Mouse (Mus musculus) limb, embryonic 14.5 days (tissue): Measurements from ENCODE around the gene Acad10. TPM values are rescaled to one million over a fixed set of nuclear protein-coding genes. Genes with fewer than 3 reads are reported as not detected.

Experiments
- ATAC-seq: fragments of 200-750 bp; cut with Nextera tagmentation; 2 replicates; pipeline ENCODE4 v1.8.0; 2017; ENCODE audit warnings: low read depth, moderate number of reproducible peaks, moderate TSS enrichment; ENCODE audit not compliant: low FRiP score
- DNase-seq: peaks from one replicate; pipeline ENCODE4 v3.0.0-alpha.2; 2015; ENCODE audit warnings: low spot score
- H3K27ac ChIP-seq: fragments of 300-500 bp; sonication (generic); replicated peaks from 2 replicates; pipeline ENCODE4 v1.5.1; 2014; ENCODE audit warnings: low read depth, mild to moderate bottlenecking, low read length, moderate library complexity, mixed read lengths
- H3K27me3 ChIP-seq: fragments of 300-500 bp; sonication (generic); 2 replicates; pipeline ENCODE4 v1.6.1; 2014; ENCODE audit warnings: low read length, mixed read lengths; ENCODE audit not compliant: control insufficient read depth, insufficient read depth
- H3K36me3 ChIP-seq: fragments of 300-500 bp; sonication (generic); 2 replicates; pipeline ENCODE4 v1.6.1; 2014; ENCODE audit warnings: mild to moderate bottlenecking, low read length, moderate library complexity, mixed read lengths; ENCODE audit not compliant: control insufficient read depth, insufficient read depth
- H3K4me1 ChIP-seq: fragments of 300-500 bp; sonication (generic); 2 replicates; pipeline ENCODE4 v1.6.1; 2014; ENCODE audit warnings: antibody characterized with exemption, low read length, mixed read lengths; ENCODE audit not compliant: control insufficient read depth, insufficient read depth
- H3K4me2 ChIP-seq: fragments of 300-500 bp; sonication (generic); replicated peaks from 2 replicates; pipeline ENCODE4 v1.6.1; 2014; ENCODE audit warnings: low read depth, mild to moderate bottlenecking, low read length, moderate library complexity; ENCODE audit not compliant: severe bottlenecking
- H3K4me3 ChIP-seq: fragments of 300-500 bp; sonication (generic); replicated peaks from 2 replicates; pipeline ENCODE4 v1.5.1; 2014; ENCODE audit warnings: low read length
- H3K9ac ChIP-seq: fragments of 300-500 bp; sonication (generic); 2 replicates; pipeline ENCODE4 v1.6.1; 2014; ENCODE audit warnings: mild to moderate bottlenecking, low read depth, low read length, moderate library complexity; ENCODE audit not compliant: severe bottlenecking
- H3K9me3 ChIP-seq: fragments of 300-500 bp; sonication (generic); 2 replicates; pipeline ENCODE4 v1.6.1; 2016; ENCODE audit warnings: low read length; ENCODE audit not compliant: control insufficient read depth
- POLR2A ChIP-seq: fragments of 200-500 bp; IDR thresholded peaks from 2 replicates; pipeline ENCODE4 v1.8.0; 2012; ENCODE audit warnings: inconsistent platforms, mild to moderate bottlenecking, moderate library complexity, borderline replicate concordance; ENCODE audit not compliant: insufficient read depth, insufficient read length; ENCODE audit errors: extremely low read depth
- WGBS: fragments of 180-500 bp; shearing (Covaris S2); extraction: QIAGEN DNeasy Blood & Tissue Kit; methylation state at CpG from one replicate; pipeline ENCODE4 v1.1.7; 2014; 5-methylcytosine and 5-hydroxymethylcytosine counted together
- polyA plus RNA-seq, 2 experiments: library from polyadenylated mRNA; depleted of rRNA in 1 of 2; stranded (reverse) in 1 of 2; unstranded in 1 of 2; fragments of >200 nt; fragmentation: Nextera tagmentation in 1 of 2; extraction: Ambion mirVana in 1 of 2; gene quantifications; 2 replicates each; pipeline versions ENCODE4 v1.2.1 to v1.2.3; 2012 to 2014

The Acad10 gene
- polyA plus RNA-seq, 2 experiments = 1.3 to 2.6 TPM

- Histone ChIP-seq H3K4me2 (peak overlapping the region; percentile 59), H3K9me3 (no peaks in the 10 kb centered on the region), H3K27me3 (no peaks in the 10 kb centered on the region), H3K27ac (peak overlapping the region; percentile 67), H3K36me3 (no peaks in the 10 kb centered on the region; the same call in 1 of the 2 replicates), H3K9ac (peak overlapping the region; percentile 83), H3K4me3 (peak overlapping the region; percentile 81), H3K4me1 (peaks cover 14% of the 10 kb centered on the region)
- TF ChIP-seq POLR2A = no peak
- ATAC-seq (peak; percentile 53), DNase-seq (no peak)
- WGBS = 7% methylated on average over 30 of the region's 33 CpGs
These were observed 67.4 kb downstream of the Acad10 start for GRCm38 (mm10) chr5:121592816-121593407.

- peaks cover 14% of the 10 kb centered on the region for H3K4me1 ChIP-seq
- TF ChIP-seq POLR2A = no peak
- no peaks in the 10 kb centered on the region for H3K9me3 ChIP-seq
- DNase-seq (no peak), ATAC-seq (no peak)
- H3K4me3 ChIP-seq = peak overlapping the region; percentile 81
- no peaks in the 10 kb centered on the region; the same call in none of the 2 replicates for H3K36me3 ChIP-seq
- H3K4me2 ChIP-seq = peak overlapping the region; percentile 59
- H3K9ac ChIP-seq = peak overlapping the region; percentile 83
- H3K27me3 ChIP-seq = no peaks in the 10 kb centered on the region
- H3K27ac ChIP-seq = no peak overlapping the region
- 56% methylated on average over 11 of the region's 11 CpGs for WGBS
These were observed 68.1 kb downstream of the Acad10 start for GRCm38 (mm10) chr5:121592064-121592815.

- no peak for TF ChIP-seq POLR2A
- Histone ChIP-seq H3K36me3 (no peaks in the 10 kb centered on the region; the same call in none of the 2 replicates), H3K9me3 (no peaks in the 10 kb centered on the region), H3K9ac (no peak overlapping the region), H3K4me3 (no peak overlapping the region), H3K27ac (no peak overlapping the region), H3K4me1 (peaks cover 16% of the 10 kb centered on the region), H3K4me2 (no peak overlapping the region), H3K27me3 (no peaks in the 10 kb centered on the region)
- 67% methylated on average over 11 of the region's 11 CpGs for WGBS
- DNase-seq (no peak), ATAC-seq (no peak)
These were observed 68.8 kb downstream of the Acad10 start for GRCm38 (mm10) chr5:121591417-121592063.

- H3K36me3 ChIP-seq = no peaks in the 10 kb centered on the region; the same call in none of the 2 replicates
- H3K27ac ChIP-seq = no peak overlapping the region
- H3K27me3 ChIP-seq = no peaks in the 10 kb centered on the region
- no peak overlapping the region for H3K9ac ChIP-seq
- H3K4me2 ChIP-seq = no peak overlapping the region
- no peak overlapping the region for H3K4me3 ChIP-seq
- no peak for TF ChIP-seq POLR2A
- 75% methylated on average over 6 of the region's 6 CpGs for WGBS
- H3K4me1 ChIP-seq = peaks cover 18% of the 10 kb centered on the region
- no peak for DNase-seq
- no peak for ATAC-seq
- no peaks in the 10 kb centered on the region for H3K9me3 ChIP-seq
These were observed 70.4 kb downstream of the Acad10 start for GRCm38 (mm10) chr5:121589928-121590327.

GRCm38 (mm10) chr5:121586400-121587039 is 73.8 kb downstream of the Acad10 start:
- H3K9ac ChIP-seq = no peak overlapping the region
- no peak for ATAC-seq
- H3K27ac ChIP-seq = no peak overlapping the region
- H3K27me3 ChIP-seq = no peaks in the 10 kb centered on the region
- H3K4me3 ChIP-seq = no peak overlapping the region
- H3K9me3 ChIP-seq = no peaks in the 10 kb centered on the region
- no peak for TF ChIP-seq POLR2A
- peaks cover 12% of the 10 kb centered on the region for H3K4me1 ChIP-seq
- DNase-seq = no peak
- H3K4me2 ChIP-seq = no peak overlapping the region
- H3K36me3 ChIP-seq = no peaks in the 10 kb centered on the region; the same call in none of the 2 replicates
- WGBS = 57% methylated on average over 6 of the region's 6 CpGs
